Mouse (Mus musculus): ENCODE results near the gene Wdr48. TPM values are rescaled to one million over a fixed set of nuclear protein-coding genes. Genes with fewer than 3 reads are reported as not detected.

Wdr48 gene
- polyA plus RNA-seq, 1 experiment from 2014 or later, result 37.8 TPM

DNA sequence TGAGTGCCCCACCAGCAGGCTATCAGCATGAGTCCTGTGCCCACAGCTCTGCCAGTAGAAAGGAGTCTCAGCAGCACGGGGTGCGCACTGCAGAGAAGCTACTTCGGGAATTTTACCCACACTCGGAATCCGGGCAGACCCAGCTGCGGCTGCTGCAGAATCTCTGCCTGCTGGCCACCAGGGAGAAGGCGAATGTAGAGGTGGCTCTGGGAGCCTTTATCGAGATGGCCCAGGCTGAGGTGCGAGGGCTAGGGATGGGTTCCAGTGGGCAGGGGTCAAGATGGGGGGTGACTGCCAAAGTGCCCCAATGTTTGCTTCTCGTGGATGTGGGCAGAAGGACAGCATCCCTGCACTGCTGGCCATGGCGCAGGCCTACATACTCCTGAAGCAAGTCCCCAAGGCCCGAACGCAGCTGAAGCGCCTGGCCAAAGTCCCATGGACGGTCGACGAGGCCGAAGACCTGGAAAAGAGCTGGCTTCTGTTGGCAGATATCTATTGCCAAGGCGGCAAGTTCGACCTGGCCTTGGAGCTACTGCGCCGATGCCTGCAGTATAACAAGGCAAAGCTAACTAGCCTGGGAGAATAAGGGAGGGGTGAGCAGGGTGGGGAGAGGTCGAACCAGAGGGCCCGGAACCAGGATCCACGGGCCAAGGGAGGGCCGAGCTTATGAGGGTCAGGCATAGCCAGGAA, 71.7 kb downstream of the Wdr48 start:
- DNase-seq (ENCODE audit: low spot score), result no peak

DNA sequence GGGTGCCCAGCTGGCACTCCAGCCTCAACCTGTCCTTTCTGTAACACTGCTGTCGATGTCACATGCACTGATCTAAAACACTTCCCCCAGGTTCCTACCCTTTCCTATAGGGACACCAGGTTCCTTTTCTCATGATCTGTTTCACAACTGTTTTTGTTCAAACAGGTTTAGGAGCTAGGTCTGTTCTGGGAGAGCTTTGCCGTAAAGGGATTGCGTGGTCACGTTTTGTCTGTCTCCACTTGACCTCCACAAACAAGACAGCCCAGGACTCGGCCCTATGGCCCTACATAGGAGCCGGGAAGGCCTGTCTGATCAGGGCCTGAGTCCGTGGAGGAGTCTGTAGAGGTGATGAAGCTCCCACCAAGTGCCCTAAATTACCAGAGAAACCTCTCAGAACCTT, 75.1 kb downstream of the Wdr48 start:
- no peak for DNase-seq (ENCODE audit: low spot score)

DNA sequence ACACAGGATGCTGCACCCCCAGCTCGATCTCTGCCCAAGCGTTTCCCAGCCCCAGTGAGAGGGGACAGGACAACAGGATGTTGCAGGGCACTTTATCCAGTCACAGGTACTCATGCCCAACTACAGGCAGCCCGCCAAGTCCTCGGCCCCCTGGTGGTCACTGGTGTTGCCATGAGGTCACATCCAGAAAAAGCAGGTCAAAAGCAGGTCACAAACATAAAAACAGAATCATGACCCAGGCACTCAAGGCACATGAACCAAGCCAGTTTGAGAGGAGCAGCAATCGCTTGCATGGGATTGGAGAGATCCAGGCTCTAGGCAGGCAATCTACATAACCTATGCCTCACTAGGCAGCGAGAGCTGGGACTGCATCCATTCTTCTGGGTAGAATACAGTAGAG, 75.5 kb downstream of the Wdr48 start:
- DNase-seq (ENCODE audit: low spot score), result peak; percentile 33

DNA sequence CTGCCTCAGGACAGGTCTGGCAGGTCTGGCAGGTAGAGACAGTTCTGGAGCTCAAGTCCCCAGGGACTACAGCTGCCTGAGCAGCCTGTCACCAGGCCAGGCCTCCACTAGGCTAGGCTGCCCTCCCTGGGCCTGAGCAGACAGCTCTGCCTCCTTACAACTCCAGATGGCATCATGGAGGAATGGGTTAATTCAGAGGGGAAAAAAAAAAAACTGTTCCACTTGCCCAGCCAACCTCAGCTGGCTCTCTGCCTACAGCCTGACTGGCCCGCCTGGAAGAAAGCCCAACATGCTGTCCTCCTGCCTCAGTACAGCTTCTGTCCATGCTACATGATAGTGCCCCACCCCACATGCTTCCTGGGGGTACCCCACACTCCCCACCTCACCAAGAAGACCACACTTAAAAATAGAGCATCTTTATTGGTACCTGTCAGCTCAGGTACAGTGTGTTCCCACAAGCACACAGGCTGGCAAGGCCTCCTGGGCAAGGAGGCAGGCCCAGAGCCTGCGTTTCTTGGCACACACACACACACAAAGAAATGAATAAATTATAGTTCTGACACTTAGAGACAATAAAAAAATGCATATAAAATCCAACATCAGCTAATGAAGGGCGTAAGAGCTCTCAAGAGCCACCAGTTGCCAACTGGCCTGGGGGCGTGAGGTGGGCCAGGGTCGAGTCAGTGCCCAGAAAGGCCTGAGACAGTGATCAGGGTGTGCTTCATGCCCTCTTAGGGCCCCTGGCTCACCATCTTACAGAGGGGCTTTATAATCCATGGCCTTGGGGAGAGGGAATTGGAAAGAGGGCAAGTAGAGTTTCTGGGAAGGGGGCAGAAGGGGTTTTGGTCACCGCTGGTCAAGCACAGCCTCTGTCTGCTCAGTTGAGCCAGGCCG, 76.3 kb downstream of the Wdr48 start:
- DNase-seq (ENCODE audit: low spot score), result no peak

DNA sequence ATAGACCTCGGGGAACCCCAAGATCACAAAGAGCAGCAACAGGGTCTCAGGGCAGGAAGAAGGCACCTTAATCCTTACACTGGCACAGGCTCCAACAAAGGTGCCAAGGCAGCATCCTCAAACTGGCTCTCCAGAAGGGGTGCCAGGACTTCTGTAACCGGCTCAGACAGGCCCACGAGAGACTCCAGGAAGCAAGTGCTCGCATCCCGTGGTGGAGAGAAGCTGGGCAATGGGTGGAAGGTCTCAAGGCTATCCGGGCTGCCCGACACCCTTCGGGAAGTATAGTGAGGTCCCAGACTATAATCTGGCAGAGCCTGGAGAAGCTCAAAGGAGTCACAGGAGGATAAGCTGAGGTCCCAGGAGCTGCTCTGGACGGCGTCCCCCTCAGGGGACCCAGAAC, 77.5 kb downstream of the Wdr48 start:
- no peak for DNase-seq (ENCODE audit: low spot score)

DNA sequence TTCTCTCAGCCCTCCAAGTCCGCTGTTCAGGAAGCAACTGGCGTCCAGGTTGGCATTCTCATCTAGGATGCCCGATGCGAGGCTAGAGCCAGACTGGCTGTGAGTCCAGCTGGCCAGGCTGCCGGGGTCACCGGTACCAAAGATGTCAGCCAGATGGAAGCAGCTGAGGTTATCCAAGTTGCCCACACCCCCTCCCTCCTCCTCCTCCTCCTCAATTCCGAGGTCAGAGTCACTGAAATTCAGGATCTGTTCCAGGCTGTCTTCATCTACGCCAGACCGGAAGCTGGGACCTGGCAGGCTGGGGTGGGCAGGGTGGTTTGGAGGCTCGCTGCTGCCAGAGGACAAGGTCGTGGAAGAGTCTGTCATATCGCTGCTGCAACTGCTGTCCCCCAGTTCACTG, 77.9 kb downstream of the Wdr48 start:
- DNase-seq (ENCODE audit: low spot score), result no peak

DNA sequence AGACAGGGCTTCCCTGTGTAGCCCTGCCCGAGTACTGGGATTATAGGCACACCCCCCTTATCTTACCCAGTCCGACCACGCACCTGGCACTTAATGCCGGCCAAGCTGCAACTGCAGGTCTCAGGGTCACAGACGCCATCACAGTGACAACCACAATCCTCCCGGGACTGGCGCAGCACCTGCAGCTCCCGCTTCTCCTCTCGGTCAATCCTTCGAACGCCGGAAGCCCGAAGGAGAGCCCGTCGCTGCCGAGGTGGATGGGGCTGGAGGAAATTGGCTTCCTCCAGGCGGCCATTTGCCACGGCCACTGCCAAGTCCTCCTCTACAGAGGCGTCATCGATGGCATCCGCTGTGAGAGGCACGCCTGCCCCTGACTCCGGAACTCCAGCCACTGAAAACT, 78.6 kb downstream of the Wdr48 start:
- DNase-seq (ENCODE audit: low spot score), result no peak

DNA sequence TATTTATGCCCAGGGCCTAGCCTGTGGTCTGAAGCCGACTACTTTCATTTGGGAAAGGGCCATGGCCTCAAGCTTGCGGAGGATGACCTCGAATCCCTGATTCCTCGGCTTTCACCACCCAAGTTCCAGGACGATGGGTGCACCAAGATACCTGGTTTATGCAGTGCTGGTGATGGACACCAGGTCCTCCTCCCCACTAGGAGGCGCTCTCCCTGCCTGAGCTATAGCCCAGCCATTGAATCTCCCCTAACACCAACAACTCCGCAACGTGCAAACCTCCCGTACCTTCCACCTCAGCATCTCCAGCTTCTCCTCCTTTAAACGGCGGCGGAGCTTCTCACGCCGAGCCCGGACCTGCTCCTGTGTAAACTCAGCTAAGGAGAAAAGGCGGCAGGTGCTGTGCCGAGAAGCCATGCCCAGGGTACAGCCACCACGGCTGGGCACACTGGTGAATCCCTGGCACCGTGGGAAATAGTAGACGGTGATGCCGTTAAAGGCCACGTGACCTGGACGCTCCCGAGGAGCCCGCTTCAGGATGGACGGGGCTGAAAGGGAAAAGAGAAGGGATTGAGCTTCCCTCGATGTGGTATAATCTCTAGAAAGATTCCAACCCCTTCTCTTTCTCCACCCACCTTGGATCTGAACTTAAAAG, 79.3 kb downstream of the Wdr48 start:
- DNase-seq (ENCODE audit: low spot score), result peak; percentile 44

DNA sequence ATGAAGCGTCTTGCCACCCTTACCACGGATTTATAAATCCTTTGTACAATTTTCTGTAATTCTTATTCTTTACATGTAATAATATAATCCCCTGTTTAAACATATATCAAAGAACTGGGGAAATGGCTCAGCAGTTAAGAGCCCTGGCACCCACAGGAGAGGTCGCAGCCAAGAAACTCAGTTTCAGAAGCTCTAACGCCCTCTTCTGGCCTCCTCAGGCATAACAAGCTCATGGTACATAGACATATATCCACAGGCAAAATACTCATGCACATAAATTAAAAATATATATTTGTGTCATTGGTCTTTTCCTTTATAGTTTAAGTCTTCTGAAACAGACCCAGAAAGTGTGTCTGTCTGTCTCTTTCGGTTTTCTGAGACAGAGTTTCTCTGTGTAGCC, 79.9 kb downstream of the Wdr48 start:
- DNase-seq (ENCODE audit: low spot score), result no peak

DNA sequence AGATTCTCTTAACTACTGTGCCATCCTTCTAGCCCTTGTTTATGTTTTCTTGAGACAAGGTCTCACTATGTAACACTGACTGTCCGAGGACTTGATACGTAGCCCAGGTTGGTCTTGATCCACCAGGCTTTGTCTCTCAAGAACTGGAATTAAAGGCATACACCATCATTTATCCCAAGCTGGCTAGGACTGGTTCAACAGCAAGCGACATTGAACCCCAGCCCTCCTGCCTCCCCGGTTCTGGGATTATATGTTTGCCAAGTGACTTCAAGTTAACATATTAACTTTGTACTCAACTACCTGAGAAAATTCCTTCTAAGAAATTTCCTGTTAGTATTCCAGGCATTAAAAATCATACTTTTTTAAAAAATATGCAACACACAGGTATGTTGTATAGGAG, 80.6 kb downstream of the Wdr48 start:
- DNase-seq (ENCODE audit: low spot score), result no peak

Other genes starting within 250 kb of the Wdr48 start
- not detected in 2 replicates for gene Scn10a, start 175.6 kb upstream of the Wdr48 start, polyA plus RNA-seq (2015; fragmentation: Nextera tagmentation; extraction: Ambion mirVana)
- 0.12 and 0.13 TPM in 2 replicates for gene Scn11a, start 69.4 kb upstream of the Wdr48 start, polyA plus RNA-seq (2015; fragmentation: Nextera tagmentation; extraction: Ambion mirVana)
- 7.6 and 8.3 TPM in 2 replicates for gene Gorasp1, start 42.7 kb downstream of the Wdr48 start, polyA plus RNA-seq (2015; fragmentation: Nextera tagmentation; extraction: Ambion mirVana)
- gene Ttc21a, start 42.7 kb downstream of the Wdr48 start, polyA plus RNA-seq (2015; fragmentation: Nextera tagmentation; extraction: Ambion mirVana), result 0.05 TPM in 2 replicates
- 41.3 and 43.3 TPM in 2 replicates for gene Csrnp1, start 89.8 kb downstream of the Wdr48 start, polyA plus RNA-seq (2015; fragmentation: Nextera tagmentation; extraction: Ambion mirVana)
- 0.09 TPM in 1 of 2 replicates, not detected in the other for gene Xirp1, start 128.7 kb downstream of the Wdr48 start, polyA plus RNA-seq (2015; fragmentation: Nextera tagmentation; extraction: Ambion mirVana)
- 4.0 and 4.3 TPM in 2 replicates for gene Cx3cr1, start 175.0 kb downstream of the Wdr48 start, polyA plus RNA-seq (2015; fragmentation: Nextera tagmentation; extraction: Ambion mirVana)
- gene Ccr8, start 197.2 kb downstream of the Wdr48 start, polyA plus RNA-seq (2015; fragmentation: Nextera tagmentation; extraction: Ambion mirVana), result 24.3 and 25.0 TPM in 2 replicates
- gene Slc25a38, start 215.5 kb downstream of the Wdr48 start, polyA plus RNA-seq (2015; fragmentation: Nextera tagmentation; extraction: Ambion mirVana), result 32.8 and 35.7 TPM in 2 replicates
- gene Rpsa, start 232.8 kb downstream of the Wdr48 start, polyA plus RNA-seq (2015; fragmentation: Nextera tagmentation; extraction: Ambion mirVana), result 1,819 and 1,824 TPM in 2 replicates

Measured in thymus, postnatal 0 days (tissue).